Mouse (Mus musculus): ENCODE measurements around the gene 0610030E20Rik. TPM values are rescaled to one million over a fixed set of nuclear protein-coding genes. Genes with fewer than 3 reads are reported as not detected.

The 0610030E20Rik gene
- 25.8 and 29.2 TPM in 2 replicates for polyA plus RNA-seq (2016; fragmentation: Nextera tagmentation; extraction: Ambion mirVana)

GRCm38 (mm10) chr6:72347166-72347941 is at the start of gene 0610030E20Rik:
Gene 0610030E20Rik (plus strand): TSS chr6:72347317.
- Histone ChIP-seq H3K4me2 (peak within 1 kb of the TSS; percentile 83), H3K4me1 (replicated peaks) (peaks cover 26% of the 10 kb centered on the region), H3K36me3 (peaks cover 33% of the 10 kb centered on the region), H3K9ac (replicated peaks) (peak within 1 kb of the TSS; percentile 91), H3K27ac (peak within 1 kb of the TSS; percentile 95), H3K4me3 (replicated peaks) (peak within 1 kb of the TSS; percentile 81), H3K27me3 (no peaks in the 10 kb centered on the region), H3K9me3 (no peaks in the 10 kb centered on the region)
- ATAC-seq (ENCODE audit: insufficient number of reproducible peaks, insufficient read depth, low FRiP score, low TSS enrichment, low read depth): peak; percentile 53; the same call in 1 of the 2 replicates
- WGBS: under 1% methylated on average over 64 of the region's 72 CpGs

- ATAC-seq (ENCODE audit: insufficient number of reproducible peaks, insufficient read depth, low FRiP score, low TSS enrichment, low read depth): no peak
- H3K4me3 ChIP-seq (replicated peaks): no peak overlapping the region
- no peaks in the 10 kb centered on the region for H3K27me3 ChIP-seq
- no peaks in the 10 kb centered on the region for H3K9me3 ChIP-seq
- WGBS: 79% methylated on average over 3 of the region's 3 CpGs
- H3K9ac ChIP-seq (replicated peaks): no peak overlapping the region
- H3K4me1 ChIP-seq (replicated peaks): no peaks in the 10 kb centered on the region
- no peaks in the 10 kb centered on the region for H3K36me3 ChIP-seq
- H3K27ac ChIP-seq: no peak overlapping the region
- no peak overlapping the region for H3K4me2 ChIP-seq
Measured at GRCm38 (mm10) chr6:72297825-72298224, 49.3 kb upstream of the 0610030E20Rik start.

- no peak overlapping the region for H3K4me3 ChIP-seq (replicated peaks)
- H3K9ac ChIP-seq (replicated peaks): no peak overlapping the region
- no peaks in the 10 kb centered on the region for H3K27me3 ChIP-seq
- peaks cover 5% of the 10 kb centered on the region for H3K4me1 ChIP-seq (replicated peaks)
- no peak overlapping the region for H3K27ac ChIP-seq
- H3K9me3 ChIP-seq: no peaks in the 10 kb centered on the region
- H3K4me2 ChIP-seq: no peak overlapping the region
- 83% methylated on average over 11 of the region's 11 CpGs for WGBS
- no peak for ATAC-seq (ENCODE audit: insufficient number of reproducible peaks, insufficient read depth, low FRiP score, low TSS enrichment, low read depth)
- H3K36me3 ChIP-seq: no peaks in the 10 kb centered on the region
Measured at GRCm38 (mm10) chr6:72302349-72302925, 44.7 kb upstream of the 0610030E20Rik start.

- no peak overlapping the region for H3K4me2 ChIP-seq
- no peak for ATAC-seq (ENCODE audit: insufficient number of reproducible peaks, insufficient read depth, low FRiP score, low TSS enrichment, low read depth)
- peaks cover 5% of the 10 kb centered on the region for H3K4me1 ChIP-seq (replicated peaks)
- H3K36me3 ChIP-seq: no peaks in the 10 kb centered on the region
- no peak overlapping the region for H3K27ac ChIP-seq
- H3K9me3 ChIP-seq: no peaks in the 10 kb centered on the region
- H3K4me3 ChIP-seq (replicated peaks): no peak overlapping the region
- no peak overlapping the region for H3K9ac ChIP-seq (replicated peaks)
- no peaks in the 10 kb centered on the region for H3K27me3 ChIP-seq
- WGBS: 34% methylated on average over 9 of the region's 9 CpGs
Measured at GRCm38 (mm10) chr6:72303510-72303909, 43.6 kb upstream of the 0610030E20Rik start.

GRCm38 (mm10) chr6:72312198-72312597 is 34.9 kb upstream of the 0610030E20Rik start:
- 93% methylated on average over 3 of the region's 3 CpGs for WGBS
- peaks cover 41% of the 10 kb centered on the region for H3K36me3 ChIP-seq
- no peak overlapping the region for H3K4me2 ChIP-seq
- no peaks in the 10 kb centered on the region for H3K4me1 ChIP-seq (replicated peaks)
- ATAC-seq (ENCODE audit: insufficient number of reproducible peaks, insufficient read depth, low FRiP score, low TSS enrichment, low read depth): no peak
- no peaks in the 10 kb centered on the region for H3K9me3 ChIP-seq
- no peak overlapping the region for H3K27ac ChIP-seq
- H3K27me3 ChIP-seq: no peaks in the 10 kb centered on the region
- H3K9ac ChIP-seq (replicated peaks): no peak overlapping the region
- H3K4me3 ChIP-seq (replicated peaks): no peak overlapping the region

- Histone ChIP-seq H3K36me3 (peaks cover 52% of the 10 kb centered on the region), H3K4me2 (no peak overlapping the region), H3K9ac (replicated peaks) (no peak overlapping the region), H3K27ac (no peak overlapping the region), H3K4me3 (replicated peaks) (no peak overlapping the region), H3K27me3 (no peaks in the 10 kb centered on the region), H3K4me1 (replicated peaks) (no peaks in the 10 kb centered on the region), H3K9me3 (no peaks in the 10 kb centered on the region)
- WGBS: 91% methylated on average over 11 of the region's 11 CpGs
- ATAC-seq (ENCODE audit: insufficient number of reproducible peaks, insufficient read depth, low FRiP score, low TSS enrichment, low read depth): no peak
Measured at GRCm38 (mm10) chr6:72313124-72313867, 33.8 kb upstream of the 0610030E20Rik start.

GRCm38 (mm10) chr6:72315384-72315783 is 31.7 kb upstream of the 0610030E20Rik start:
- ATAC-seq (ENCODE audit: insufficient number of reproducible peaks, insufficient read depth, low FRiP score, low TSS enrichment, low read depth): no peak
- H3K4me2 ChIP-seq: no peak overlapping the region
- H3K27me3 ChIP-seq: no peaks in the 10 kb centered on the region
- H3K9ac ChIP-seq (replicated peaks): no peak overlapping the region
- H3K9me3 ChIP-seq: no peaks in the 10 kb centered on the region
- H3K4me3 ChIP-seq (replicated peaks): no peak overlapping the region
- peaks cover 73% of the 10 kb centered on the region for H3K36me3 ChIP-seq
- H3K4me1 ChIP-seq (replicated peaks): no peaks in the 10 kb centered on the region
- 86% methylated on average over 2 of the region's 2 CpGs for WGBS
- H3K27ac ChIP-seq: no peak overlapping the region

- Histone ChIP-seq H3K27ac (no peak overlapping the region), H3K4me3 (replicated peaks) (no peak overlapping the region), H3K9ac (replicated peaks) (no peak overlapping the region), H3K36me3 (peaks cover 80% of the 10 kb centered on the region), H3K4me2 (no peak overlapping the region), H3K9me3 (no peaks in the 10 kb centered on the region), H3K4me1 (replicated peaks) (no peaks in the 10 kb centered on the region), H3K27me3 (no peaks in the 10 kb centered on the region)
- 83% methylated on average over 1 of the region's 1 CpGs for WGBS
- no peak for ATAC-seq (ENCODE audit: insufficient number of reproducible peaks, insufficient read depth, low FRiP score, low TSS enrichment, low read depth)
Measured at GRCm38 (mm10) chr6:72316044-72316443, 31.1 kb upstream of the 0610030E20Rik start.

GRCm38 (mm10) chr6:72318440-72318839 is 28.7 kb upstream of the 0610030E20Rik start:
- H3K27ac ChIP-seq: no peak overlapping the region
- no peaks in the 10 kb centered on the region for H3K9me3 ChIP-seq
- peaks cover 88% of the 10 kb centered on the region for H3K36me3 ChIP-seq
- no peak overlapping the region for H3K4me2 ChIP-seq
- no peaks in the 10 kb centered on the region for H3K4me1 ChIP-seq (replicated peaks)
- H3K27me3 ChIP-seq: no peaks in the 10 kb centered on the region
- no peak for ATAC-seq (ENCODE audit: insufficient number of reproducible peaks, insufficient read depth, low FRiP score, low TSS enrichment, low read depth)
- WGBS: 81% methylated on average over 5 of the region's 5 CpGs
- no peak overlapping the region for H3K9ac ChIP-seq (replicated peaks)
- H3K4me3 ChIP-seq (replicated peaks): no peak overlapping the region

- Histone ChIP-seq H3K9ac (replicated peaks) (no peak overlapping the region), H3K27me3 (no peaks in the 10 kb centered on the region), H3K4me2 (no peak overlapping the region), H3K4me3 (replicated peaks) (no peak overlapping the region), H3K4me1 (replicated peaks) (no peaks in the 10 kb centered on the region), H3K27ac (no peak overlapping the region), H3K36me3 (peaks cover 89% of the 10 kb centered on the region), H3K9me3 (no peaks in the 10 kb centered on the region)
- 83% methylated on average over 11 of the region's 11 CpGs for WGBS
- no peak for ATAC-seq (ENCODE audit: insufficient number of reproducible peaks, insufficient read depth, low FRiP score, low TSS enrichment, low read depth)
Measured at GRCm38 (mm10) chr6:72319019-72319418, 28.1 kb upstream of the 0610030E20Rik start.

GRCm38 (mm10) chr6:72322936-72323335 is 24.2 kb upstream of the 0610030E20Rik start:
- Histone ChIP-seq H3K4me1 (replicated peaks) (no peaks in the 10 kb centered on the region), H3K9ac (replicated peaks) (no peak overlapping the region), H3K4me3 (replicated peaks) (no peak overlapping the region), H3K36me3 (peaks cover 98% of the 10 kb centered on the region), H3K4me2 (no peak overlapping the region), H3K27ac (no peak overlapping the region), H3K27me3 (no peaks in the 10 kb centered on the region), H3K9me3 (no peaks in the 10 kb centered on the region)
- 92% methylated on average over 3 of the region's 3 CpGs for WGBS
- ATAC-seq (ENCODE audit: insufficient number of reproducible peaks, insufficient read depth, low FRiP score, low TSS enrichment, low read depth): no peak

All from limb, embryonic 12.5 days (tissue).